Mouse (Mus musculus) midbrain, embryonic 12.5 days (tissue): ENCODE data around the gene Fam228b. TPM values are rescaled to one million over a fixed set of nuclear protein-coding genes. Genes with fewer than 3 reads are reported as not detected.
A peak's percentile ranks its signal among the peaks of the same experiment; 100 is the strongest.
"Not testable (repeated sequence)": the region's sequence is repeated elsewhere in the genome, so short reads cannot be mapped to it uniquely, and the experiment has no call there.

Experiments
- ATAC-seq: fragments of 200-750 bp; cut with Nextera tagmentation; 2 replicates; pipeline ENCODE4 v1.8.0; 2017; ENCODE audit warnings: low read depth, moderate TSS enrichment, moderate library complexity; ENCODE audit not compliant: low FRiP score
- H3K27ac ChIP-seq: fragments of 300-500 bp; sonication (generic); replicated peaks from 2 replicates; pipeline ENCODE4 v1.5.1; 2016; ENCODE audit warnings: mild to moderate bottlenecking
- H3K27me3 ChIP-seq: fragments of 300-500 bp; sonication (generic); 2 replicates; pipeline ENCODE4 v1.6.1; 2016; ENCODE audit warnings: mild to moderate bottlenecking
- H3K36me3 ChIP-seq: fragments of 300-500 bp; sonication (generic); 2 replicates; pipeline ENCODE4 v1.6.1; 2016
- H3K4me1 ChIP-seq: fragments of 300-500 bp; sonication (generic); 2 replicates; pipeline ENCODE4 v1.6.1; 2016
- H3K4me2 ChIP-seq: fragments of 300-500 bp; sonication (generic); replicated peaks from 2 replicates; pipeline ENCODE4 v1.6.1; 2016; ENCODE audit warnings: mild to moderate bottlenecking, moderate library complexity
- H3K4me3 ChIP-seq: fragments of 300-500 bp; sonication (generic); 2 replicates; pipeline ENCODE4 v1.5.1; 2016; ENCODE audit warnings: mild to moderate bottlenecking
- H3K9ac ChIP-seq: fragments of 300-500 bp; sonication (generic); replicated peaks from 2 replicates; pipeline ENCODE4 v1.6.1; 2016; ENCODE audit warnings: mild to moderate bottlenecking, moderate library complexity
- H3K9me3 ChIP-seq: fragments of 300-500 bp; sonication (generic); 2 replicates; pipeline ENCODE4 v1.6.1; 2016; ENCODE audit warnings: mild to moderate bottlenecking
- WGBS: fragments of 180-500 bp; shearing (Covaris S2); methylation state at CpG from one replicate; pipeline ENCODE4 v1.1.7; 2016; 5-methylcytosine and 5-hydroxymethylcytosine counted together
- polyA plus RNA-seq: library from polyadenylated mRNA; unstranded; fragments of >200 nt; fragmentation: Nextera tagmentation; extraction: Ambion mirVana; gene quantifications from 2 replicates; pipeline ENCODE4 v1.2.1, GENCODE M21; 2016

The Fam228b gene
- polyA plus RNA-seq = 4.2 TPM in 2 replicates

GRCm38 (mm10) chr12:4768492-4769332 lies at the start of gene Fam228b, which contains the start of gene Pfn4:
Gene Fam228b (minus strand): TSS chr12:4769267.
Gene Pfn4 (plus strand): TSS chr12:4769022.
- peak within 1 kb of the TSS; percentile 95 for H3K27ac ChIP-seq
- H3K4me2 ChIP-seq = peak within 1 kb of the TSS; percentile 67
- peak within 1 kb of the TSS; percentile 78 for H3K9ac ChIP-seq
- no peaks in the 10 kb centered on the region for H3K27me3 ChIP-seq
- peak within 1 kb of the TSS; percentile 70 for H3K4me3 ChIP-seq
- peaks cover 5% of the 10 kb centered on the region; the same call in 1 of the 2 replicates for H3K4me1 ChIP-seq
- 3% methylated on average over 60 of the region's 61 CpGs for WGBS
- H3K36me3 ChIP-seq = no peaks in the 10 kb centered on the region
- ATAC-seq = peak; percentile 99
- H3K9me3 ChIP-seq = no peaks in the 10 kb centered on the region

- peak within 1 kb of the TSS; percentile 83 for H3K27ac ChIP-seq
- peak within 1 kb of the TSS; percentile 65 for H3K9ac ChIP-seq
- ATAC-seq = peak; percentile 99
- H3K36me3 ChIP-seq = peaks cover 18% of the 10 kb centered on the region
- no peaks in the 10 kb centered on the region; the same call in 1 of the 2 replicates for H3K27me3 ChIP-seq
- H3K4me1 ChIP-seq = peaks cover 17% of the 10 kb centered on the region
- WGBS = under 1% methylated on average over 49 of the region's 49 CpGs
- peak within 1 kb of the TSS; percentile 87 for H3K4me3 ChIP-seq
- peak within 1 kb of the TSS; percentile 93 for H3K4me2 ChIP-seq
- no peaks in the 10 kb centered on the region for H3K9me3 ChIP-seq
Measured at GRCm38 (mm10) chr12:4817361-4818101, 48.5 kb upstream of the Fam228b start, which contains the start of gene Sf3b6. Gene Sf3b6 (plus strand): TSS chr12:4817544.

GRCm38 (mm10) chr12:4816680-4817360 lies 47.8 kb upstream of the Fam228b start:
- ATAC-seq = peak; percentile 81
- Histone ChIP-seq H3K4me2 (peak overlapping the region; percentile 93), H3K27me3 (no peaks in the 10 kb centered on the region; the same call in 1 of the 2 replicates), H3K4me1 (peaks cover 17% of the 10 kb centered on the region), H3K4me3 (peak overlapping the region; percentile 87), H3K27ac (peak overlapping the region; percentile 83), H3K36me3 (peaks cover 13% of the 10 kb centered on the region), H3K9me3 (no peaks in the 10 kb centered on the region), H3K9ac (peak overlapping the region; percentile 65)
- 10% methylated on average over 24 of the region's 24 CpGs for WGBS

GRCm38 (mm10) chr12:4813636-4814035 lies 44.6 kb upstream of the Fam228b start:
- Histone ChIP-seq H3K36me3 (no peaks in the 10 kb centered on the region), H3K27ac (no peak overlapping the region), H3K4me3 (no peak overlapping the region), H3K27me3 (no peaks in the 10 kb centered on the region; the same call in 1 of the 2 replicates), H3K9me3 (no peaks in the 10 kb centered on the region), H3K9ac (no peak overlapping the region), H3K4me1 (peaks cover 13% of the 10 kb centered on the region), H3K4me2 (no peak overlapping the region)
- no peak for ATAC-seq
- WGBS = 91% methylated on average over 4 of the region's 4 CpGs

DNA sequence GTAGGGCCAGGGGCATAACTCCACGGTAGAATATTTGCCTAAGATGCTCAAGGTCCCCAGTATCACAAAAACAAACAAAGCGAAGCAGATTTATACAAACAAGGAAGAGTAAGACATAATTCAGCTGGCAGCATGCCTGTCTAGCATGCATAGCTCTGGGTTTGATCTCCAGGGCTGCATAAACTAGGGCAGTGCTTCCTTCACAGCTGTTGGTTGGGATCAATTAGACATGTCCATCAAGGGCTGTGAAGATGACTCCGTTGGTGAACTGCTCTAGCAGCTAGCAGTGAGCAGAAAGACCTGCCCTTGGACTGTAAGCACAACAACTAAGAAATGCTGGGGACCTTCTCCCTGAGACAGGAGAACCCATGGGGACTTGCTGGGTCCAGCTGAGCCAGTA lies 42.6 kb upstream of the Fam228b start:
- Histone ChIP-seq H3K4me2 (no peak overlapping the region), H3K27me3 (no peaks in the 10 kb centered on the region; the same call in 1 of the 2 replicates), H3K9ac (no peak overlapping the region), H3K9me3 (no peaks in the 10 kb centered on the region), H3K27ac (no peak overlapping the region), H3K4me3 (no peak overlapping the region), H3K4me1 (peaks cover 3% of the 10 kb centered on the region), H3K36me3 (no peaks in the 10 kb centered on the region)
- WGBS = 68% methylated on average over 3 of the region's 3 CpGs
- no peak for ATAC-seq

DNA sequence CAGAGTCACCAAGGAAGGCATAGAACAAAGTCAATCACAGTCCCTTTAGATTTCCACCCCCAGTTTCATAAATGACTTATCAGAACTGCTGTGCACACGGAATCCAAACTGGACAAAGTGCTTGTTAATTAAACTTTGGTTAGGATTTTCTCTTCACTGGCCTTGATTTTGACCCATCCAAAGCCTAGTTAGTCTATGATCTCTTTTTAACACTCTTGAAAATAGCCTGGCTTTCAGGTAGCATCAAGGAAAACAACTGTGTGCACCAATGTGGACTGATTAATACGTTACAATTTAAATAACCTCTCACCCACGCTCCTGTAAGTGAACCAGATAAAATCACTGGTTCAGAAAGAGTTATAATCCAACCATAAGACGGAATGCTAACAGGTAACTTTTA lies 42.0 kb upstream of the Fam228b start:
- Histone ChIP-seq H3K36me3 (no peaks in the 10 kb centered on the region), H3K4me1 (no peaks in the 10 kb centered on the region), H3K4me3 (no peak overlapping the region), H3K27ac (no peak overlapping the region), H3K9ac (no peak overlapping the region), H3K27me3 (no peaks in the 10 kb centered on the region; the same call in 1 of the 2 replicates), H3K9me3 (no peaks in the 10 kb centered on the region), H3K4me2 (no peak overlapping the region)
- ATAC-seq = no peak
- WGBS = 81% methylated on average over 4 of the region's 4 CpGs

- not testable (repeated sequence) for ATAC-seq, H3K9ac ChIP-seq, H3K36me3 ChIP-seq, H3K4me2 ChIP-seq, H3K9me3 ChIP-seq, H3K4me1 ChIP-seq, H3K4me3 ChIP-seq, H3K27ac ChIP-seq, H3K27me3 ChIP-seq
- 81% methylated on average over 6 of the region's 6 CpGs for WGBS
Measured at GRCm38 (mm10) chr12:4797471-4797870, 28.4 kb upstream of the Fam228b start.

- H3K27me3 ChIP-seq = no peaks in the 10 kb centered on the region
- H3K36me3 ChIP-seq = no peaks in the 10 kb centered on the region
- no peaks in the 10 kb centered on the region for H3K9me3 ChIP-seq
- no peaks in the 10 kb centered on the region for H3K4me1 ChIP-seq
- no peak overlapping the region for H3K4me2 ChIP-seq
- H3K27ac ChIP-seq = no peak overlapping the region
- ATAC-seq = no peak
- no peak overlapping the region for H3K9ac ChIP-seq
- 71% methylated on average over 1 of the region's 1 CpGs for WGBS
- no peak overlapping the region for H3K4me3 ChIP-seq
Measured at GRCm38 (mm10) chr12:4793718-4794117, 24.7 kb upstream of the Fam228b start.

GRCm38 (mm10) chr12:4788128-4788527 lies 19.1 kb upstream of the Fam228b start:
- not testable (repeated sequence) for H3K36me3 ChIP-seq, H3K27ac ChIP-seq, ATAC-seq, H3K4me2 ChIP-seq, H3K9me3 ChIP-seq, H3K9ac ChIP-seq, H3K27me3 ChIP-seq, H3K4me1 ChIP-seq, H3K4me3 ChIP-seq
- 95% methylated on average over 25 of the region's 25 CpGs for WGBS

DNA sequence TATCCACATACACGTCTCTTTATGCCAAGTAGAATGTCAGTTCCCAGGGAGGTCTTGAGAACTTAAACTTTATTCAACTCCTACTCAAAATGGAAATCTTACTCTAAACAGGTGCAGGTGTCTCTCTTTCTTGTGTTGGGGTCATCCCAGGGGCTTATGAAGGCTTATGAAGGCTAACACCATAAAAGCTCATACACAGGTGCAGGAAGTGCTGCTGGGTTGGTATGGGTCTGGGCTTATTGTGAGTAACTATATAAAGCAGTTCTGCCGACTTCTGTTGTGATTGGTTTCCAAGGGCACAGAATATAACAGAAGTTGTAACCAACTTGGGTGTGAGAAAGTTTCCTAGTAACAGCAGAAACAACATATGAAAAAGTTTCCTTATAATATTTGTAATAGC lies 15.4 kb upstream of the Fam228b start:
- Histone ChIP-seq H3K27ac (no peak overlapping the region), H3K9ac (no peak overlapping the region), H3K9me3 (no peaks in the 10 kb centered on the region), H3K4me2 (no peak overlapping the region), H3K4me3 (no peak overlapping the region), H3K27me3 (no peaks in the 10 kb centered on the region), H3K36me3 (no peaks in the 10 kb centered on the region), H3K4me1 (no peaks in the 10 kb centered on the region)
- no peak for ATAC-seq
- 86% methylated on average over 2 of the region's 2 CpGs for WGBS

DNA sequence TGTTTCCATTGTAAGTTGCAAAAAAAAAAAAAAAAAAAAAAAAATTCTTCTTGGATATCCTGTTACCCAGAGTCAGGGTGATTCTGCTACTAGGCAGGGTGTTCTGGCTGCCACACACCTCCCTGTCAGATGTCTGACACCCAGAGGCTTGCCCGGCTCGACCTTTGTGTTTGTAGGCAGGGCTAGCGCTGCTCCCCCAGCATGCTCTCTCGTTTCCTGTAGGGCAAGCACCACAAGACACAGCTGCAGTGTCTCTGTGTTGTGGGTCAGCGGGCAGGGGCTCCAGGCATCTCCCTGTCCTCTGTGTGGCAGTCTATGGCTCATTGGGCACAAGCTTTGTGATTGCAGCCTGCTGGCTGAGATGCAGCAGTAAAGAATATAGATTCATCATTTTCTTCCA lies 14.5 kb upstream of the Fam228b start:
- 64% methylated on average over 5 of the region's 5 CpGs for WGBS
- H3K9me3 ChIP-seq = no peaks in the 10 kb centered on the region
- no peaks in the 10 kb centered on the region for H3K4me1 ChIP-seq
- no peak overlapping the region for H3K9ac ChIP-seq
- no peak overlapping the region for H3K4me2 ChIP-seq
- no peaks in the 10 kb centered on the region for H3K36me3 ChIP-seq
- H3K27ac ChIP-seq = no peak overlapping the region
- no peaks in the 10 kb centered on the region for H3K27me3 ChIP-seq
- no peak for ATAC-seq
- no peak overlapping the region for H3K4me3 ChIP-seq
